ENCODE assay signal across 17 mouse cellular contexts in genomic region chr5:97693333-97693940, GRCm38 (mm10).
DNase-seq lines count a peak whose midpoint lies in the region; ATAC-seq and TF ChIP-seq lines count a peak whose summit lies in the region.
"Had no signal": no experiment of that assay in that cellular context is flagged by ENCODE, and none has a peak within 500 bp of the region (broad histone marks: within the 10 kb centered on the region; RNA-seq: fewer than 3 reads in every experiment).

No protein-coding gene starts in this region.

- no peak overlapping the region for H3K9ac ChIP-seq in embryonic facial prominence, embryonic 14.5 days (ENCODE audit: low read depth, low read length)
- no peak overlapping the region for H3K9ac ChIP-seq in heart, embryonic 16.5 days (ENCODE audit: low read length)
- no peak overlapping the region for H3K9ac ChIP-seq in heart, embryonic 11.5 days (ENCODE audit: low read depth, low read length)
- H3K9ac ChIP-seq: embryonic facial prominence, embryonic 13.5 days; midbrain, embryonic 15.5 days had no signal

- no peak overlapping the region for H3K4me2 ChIP-seq in embryonic facial prominence, embryonic 14.5 days (ENCODE audit: low read depth, low read length)
- H3K4me2 ChIP-seq in heart, embryonic 16.5 days (ENCODE audit: low read depth, low read length), result no peak overlapping the region
- no peak overlapping the region for H3K4me2 ChIP-seq in heart, embryonic 11.5 days
- H3K4me2 ChIP-seq: embryonic facial prominence, embryonic 13.5 days; midbrain, embryonic 15.5 days had no signal

- H3K27ac ChIP-seq in embryonic facial prominence, embryonic 14.5 days (replicated peaks; ENCODE audit: low read depth, low read length), result no peak overlapping the region
- no peak overlapping the region for H3K27ac ChIP-seq in embryonic facial prominence, embryonic 10.5 days (replicated peaks)
- H3K27ac ChIP-seq in heart, embryonic 16.5 days (ENCODE audit: low read length), result no peak overlapping the region
- H3K27ac ChIP-seq in heart, embryonic 11.5 days (ENCODE audit: low read depth, low read length), result no peak overlapping the region
- H3K27ac ChIP-seq in gastrocnemius, adult 2 months, result peak overlapping the region; percentile 67
- H3K27ac ChIP-seq: embryonic facial prominence, embryonic 13.5 days; forebrain, embryonic 10.5 days; midbrain, embryonic 15.5 days had no signal

- no peaks in the 10 kb centered on the region for H3K27me3 ChIP-seq in embryonic facial prominence, embryonic 14.5 days (replicated peaks; ENCODE audit: control insufficient read depth, insufficient read depth, low read length)
- H3K27me3 ChIP-seq in embryonic facial prominence, embryonic 10.5 days (replicated peaks; ENCODE audit: low read depth, poor library complexity, severe bottlenecking), result no peaks in the 10 kb centered on the region
- H3K27me3 ChIP-seq in heart, embryonic 16.5 days (ENCODE audit: control insufficient read depth, insufficient read depth, low read length), result no peaks in the 10 kb centered on the region
- H3K27me3 ChIP-seq in heart, embryonic 11.5 days (ENCODE audit: control insufficient read depth, insufficient read depth, low read length), result no peaks in the 10 kb centered on the region
- H3K27me3 ChIP-seq: embryonic facial prominence, embryonic 13.5 days; midbrain, embryonic 15.5 days; Patski had no signal

- no peaks in the 10 kb centered on the region for H3K36me3 ChIP-seq in embryonic facial prominence, embryonic 14.5 days (ENCODE audit: control insufficient read depth, insufficient read depth, low read length)
- no peaks in the 10 kb centered on the region for H3K36me3 ChIP-seq in embryonic facial prominence, embryonic 10.5 days (replicated peaks)
- no peaks in the 10 kb centered on the region for H3K36me3 ChIP-seq in heart, embryonic 16.5 days (ENCODE audit: control insufficient read depth, insufficient read depth)
- H3K36me3 ChIP-seq in heart, embryonic 11.5 days (ENCODE audit: control insufficient read depth, insufficient read depth, low read length), result no peaks in the 10 kb centered on the region
- H3K36me3 ChIP-seq: embryonic facial prominence, embryonic 13.5 days; forebrain, embryonic 10.5 days; midbrain, embryonic 15.5 days had no signal

- peak; percentile 67; the same call in 1 of the 2 replicates for ATAC-seq in embryonic facial prominence, embryonic 14.5 days (ENCODE audit: low read depth)
- 0 out of 2 replicates have a peak, but pooled peaks have one; percentile 28 for ATAC-seq in heart, embryonic 16.5 days (replicated peaks; ENCODE audit: extremely low read depth, insufficient read depth, low FRiP score)
- no peak for ATAC-seq in heart, embryonic 11.5 days (replicated peaks; ENCODE audit: insufficient number of reproducible peaks, low FRiP score, low TSS enrichment)
- ATAC-seq: midbrain, embryonic 15.5 days; Patski had no signal

- H3K9me3 ChIP-seq in embryonic facial prominence, embryonic 14.5 days (ENCODE audit: control insufficient read depth, low read length), result no peaks in the 10 kb centered on the region
- no peaks in the 10 kb centered on the region for H3K9me3 ChIP-seq in embryonic facial prominence, embryonic 10.5 days
- no peaks in the 10 kb centered on the region; the same call in 1 of the 2 replicates for H3K9me3 ChIP-seq in heart, embryonic 16.5 days (replicated peaks; ENCODE audit: control insufficient read depth, low read length)
- no peaks in the 10 kb centered on the region for H3K9me3 ChIP-seq in heart, embryonic 11.5 days (replicated peaks; ENCODE audit: control insufficient read depth, low read length)
- H3K9me3 ChIP-seq: embryonic facial prominence, embryonic 13.5 days; forebrain, embryonic 10.5 days; midbrain, embryonic 15.5 days had no signal

- H3K4me1 ChIP-seq in embryonic facial prominence, embryonic 14.5 days (ENCODE audit: control insufficient read depth, insufficient read depth, low read length), result no peaks in the 10 kb centered on the region
- H3K4me1 ChIP-seq in embryonic facial prominence, embryonic 10.5 days, result no peaks in the 10 kb centered on the region
- peaks cover 2% of the 10 kb centered on the region; the same call in 1 of the 2 replicates for H3K4me1 ChIP-seq in heart, embryonic 16.5 days (ENCODE audit: control insufficient read depth, insufficient read depth, low read length)
- no peaks in the 10 kb centered on the region for H3K4me1 ChIP-seq in heart, embryonic 11.5 days (ENCODE audit: control insufficient read depth, insufficient read depth, low read length)
- H3K4me1 ChIP-seq: embryonic facial prominence, embryonic 13.5 days; forebrain, embryonic 10.5 days had no signal

- H3K4me3 ChIP-seq in embryonic facial prominence, embryonic 14.5 days (ENCODE audit: low read depth, low read length), result no peak overlapping the region
- H3K4me3 ChIP-seq in embryonic facial prominence, embryonic 10.5 days, result no peak overlapping the region
- no peak overlapping the region for H3K4me3 ChIP-seq in heart, embryonic 16.5 days (ENCODE audit: low read length)
- no peak overlapping the region for H3K4me3 ChIP-seq in heart, embryonic 11.5 days (ENCODE audit: low read depth, low read length)
- peak overlapping the region; percentile 50 for H3K4me3 ChIP-seq in gastrocnemius, adult 2 months
- H3K4me3 ChIP-seq: embryonic facial prominence, embryonic 13.5 days; forebrain, embryonic 10.5 days; midbrain, embryonic 15.5 days had no signal

- DNase-seq in embryonic facial prominence, embryonic 14.5 days (ENCODE audit: low spot score), result peak; percentile 47
- DNase-seq in embryonic facial prominence, embryonic 10.5 days (ENCODE audit: low spot score), result no peak
- DNase-seq in gastrocnemius, adult 2 months, result peak; percentile 40
- DNase-seq in mesoderm, embryonic 11.5 days (ENCODE audit: low read depth, low spot score), result peak; percentile 11
- no peak for DNase-seq in layer of hippocampus, postnatal 36 days
- DNase-seq in urinary bladder, postnatal 25 days (ENCODE audit: low spot score), result no peak
- DNase-seq: kidney, adult 9 months; liver; lung, adult 18-20 months; lung, postnatal 4 days; thymus, adult 18-20 months had no signal

- no peak for TF ChIP-seq CTCF in gastrocnemius, adult 2 months (IDR thresholded peaks at IDR 0.05)

- intact Hi-C loops in gastrocnemius, adult 2 months (cut with DNase I), result no loop called here

- WGBS in embryonic facial prominence, embryonic 14.5 days, result 78% methylated on average over 10 of the region's 10 CpGs
- 90% methylated on average over 10 of the region's 10 CpGs for WGBS in embryonic facial prominence, embryonic 10.5 days
- WGBS in heart, embryonic 16.5 days, result 72% methylated on average over 10 of the region's 10 CpGs
- 77% methylated on average over 10 of the region's 10 CpGs for WGBS in heart, embryonic 11.5 days (ENCODE audit: insufficient replicate concordance)

Comparison
In these comparisons a context has a peak if more than half of its experiments do, and no peak if none do; other contexts are left out.
1. DNase-seq: peak in embryonic facial prominence, embryonic 14.5 days (single experiment), gastrocnemius, adult 2 months (single experiment) and mesoderm, embryonic 11.5 days (single experiment); none in embryonic facial prominence, embryonic 10.5 days (single experiment), layer of hippocampus, postnatal 36 days (0 of 2) and urinary bladder, postnatal 25 days (single experiment).